Comparison of ENCODE assay signal across 8 mouse cellular contexts in the genomic region with DNA sequence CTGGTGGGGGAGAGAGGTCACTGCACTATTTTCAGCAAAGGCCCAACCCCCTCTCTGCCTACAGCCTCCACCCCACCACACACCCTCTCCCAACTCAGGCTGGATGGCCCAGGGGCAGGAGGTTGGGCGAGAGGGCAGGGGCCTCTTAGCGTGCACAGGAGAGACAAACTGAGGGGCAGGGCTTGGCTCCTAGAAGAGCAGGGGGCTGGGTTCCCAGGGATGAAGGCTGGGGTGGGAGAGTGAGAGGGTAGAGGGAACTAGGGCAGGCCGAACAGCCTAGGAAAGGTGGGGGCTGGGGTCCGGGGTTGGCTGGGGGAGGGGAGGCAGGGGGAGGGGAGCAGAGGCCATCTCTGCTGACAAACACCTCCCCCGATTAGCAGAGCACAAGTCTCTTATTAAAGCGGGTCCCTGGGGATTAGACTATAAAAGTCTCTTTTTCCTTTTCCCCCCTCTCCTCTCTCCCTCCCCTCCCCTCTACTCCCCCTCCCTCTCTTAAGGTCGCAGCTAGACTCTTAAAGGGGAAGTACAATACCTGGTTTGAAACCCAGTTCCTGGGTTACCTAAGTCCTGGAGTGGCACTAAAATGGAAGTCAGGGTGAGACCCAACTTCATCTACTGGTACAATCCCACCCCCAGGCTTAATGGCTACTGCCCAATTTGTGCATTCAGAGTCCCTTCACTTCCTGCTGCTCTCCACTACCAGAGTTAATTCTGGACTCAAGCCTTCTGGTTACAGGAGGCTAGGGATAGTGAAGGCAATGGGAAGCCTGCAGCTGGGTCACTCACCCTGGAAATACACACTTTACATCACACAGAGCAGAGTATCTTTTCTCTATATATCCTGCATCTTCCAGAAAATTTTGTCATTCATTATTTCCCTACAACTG. TPM values are rescaled to one million over a fixed set of nuclear protein-coding genes. Genes with fewer than 3 reads are reported as not detected.
DNase-seq lines count a peak whose midpoint lies in the region; ATAC-seq and TF ChIP-seq lines count a peak whose summit lies in the region.

No protein-coding gene starts in this region.

- no peak for TF ChIP-seq CTCF in olfactory bulb, adult 2 months (IDR thresholded peaks at IDR 0.05; ENCODE audit: insufficient read depth, low read depth, low read length)

- H3K36me3 ChIP-seq in forebrain, embryonic 11.5 days (ENCODE audit: control insufficient read depth, insufficient read depth, low read length): no peaks in the 10 kb centered on the region; the same call in 1 of the 2 replicates
- peaks cover 37% of the 10 kb centered on the region for H3K36me3 ChIP-seq in limb, embryonic 13.5 days

- no peak for TF ChIP-seq POLR2A in olfactory bulb, adult 2 months (IDR thresholded peaks at IDR 0.05; ENCODE audit: insufficient read depth, low read depth, low read length)

- H3K9ac ChIP-seq in forebrain, embryonic 11.5 days (ENCODE audit: low read length): peak overlapping the region; percentile 60
- H3K9ac ChIP-seq in limb, embryonic 13.5 days: peak overlapping the region; percentile 56

- intact Hi-C loops in left cerebral cortex, postnatal 4 days (cut with DNase I): no loop called here
- intact Hi-C loops in left cerebral cortex, postnatal 14 days (cut with DNase I): no loop called here

- 0% methylated on average over 7 of the region's 7 CpGs for WGBS in forebrain, embryonic 11.5 days
- WGBS in limb, embryonic 13.5 days: 0% methylated on average over 7 of the region's 7 CpGs
- 4% methylated on average over 7 of the region's 7 CpGs for whole genome bisulfite sequencing in olfactory bulb, adult 2 months

- H3K9me3 ChIP-seq in forebrain, embryonic 11.5 days (ENCODE audit: control insufficient read depth, low read length): no peaks in the 10 kb centered on the region
- H3K9me3 ChIP-seq in limb, embryonic 13.5 days: no peaks in the 10 kb centered on the region

- peak overlapping the region; percentile 87 for H3K4me2 ChIP-seq in forebrain, embryonic 11.5 days (ENCODE audit: low read depth, low read length, severe bottlenecking)
- peak overlapping the region; percentile 85 for H3K4me2 ChIP-seq in limb, embryonic 13.5 days (replicated peaks)

- H3K4me1 ChIP-seq in forebrain, embryonic 11.5 days (replicated peaks; ENCODE audit: control insufficient read depth, insufficient read depth, low read length): peaks cover 15% of the 10 kb centered on the region
- H3K4me1 ChIP-seq in limb, embryonic 13.5 days: peaks cover 35% of the 10 kb centered on the region
- H3K4me1 ChIP-seq in olfactory bulb, adult 2 months (ENCODE audit: control insufficient read depth, insufficient read depth, low read length): peaks cover 17% of the 10 kb centered on the region

- no peaks in the 10 kb centered on the region for H3K27me3 ChIP-seq in forebrain, embryonic 11.5 days (ENCODE audit: control insufficient read depth, insufficient read depth, low read length)
- no peaks in the 10 kb centered on the region for H3K27me3 ChIP-seq in limb, embryonic 13.5 days

- peak overlapping the region; percentile 79 for H3K4me3 ChIP-seq in forebrain, embryonic 11.5 days (ENCODE audit: low read depth, low read length)
- peak overlapping the region; percentile 63 for H3K4me3 ChIP-seq in limb, embryonic 13.5 days
- peak overlapping the region; percentile 22 for H3K4me3 ChIP-seq in olfactory bulb, adult 2 months (ENCODE audit: insufficient read depth, low read depth, low read length)

- ATAC-seq in forebrain, embryonic 11.5 days (replicated peaks; ENCODE audit: low FRiP score): peak; percentile 68
- ATAC-seq in limb, embryonic 13.5 days (ENCODE audit: low FRiP score, low read depth): peak; percentile 60
- ATAC-seq in CD4-positive, CD25-positive, alpha-beta regulatory T cell, adult 4 months: no peak

- DNase-seq in left cerebral cortex, postnatal 4 days: peak; percentile 27
- DNase-seq in left cerebral cortex, postnatal 14 days (ENCODE audit: low spot score in 2 of 2): no peak
- DNase-seq in forebrain, embryonic 11.5 days (ENCODE audit: low spot score): peak; percentile 85
- no peak for DNase-seq in layer of hippocampus, adult 11-12 months (ENCODE audit: low spot score)
- DNase-seq in ovary, adult 18-20 months (ENCODE audit: low spot score): no peak

- peak overlapping the region; percentile 84 for H3K27ac ChIP-seq in forebrain, embryonic 11.5 days (ENCODE audit: low read depth, low read length)
- H3K27ac ChIP-seq in limb, embryonic 13.5 days: peak overlapping the region; percentile 95
- H3K27ac ChIP-seq in olfactory bulb, adult 2 months (ENCODE audit: insufficient read depth, low read depth, low read length): 0 out of 2 replicates have a peak overlapping the region, but pooled peaks have one; percentile 19

RNA-seq across cellular contexts. Expression of a gene that starts 2.3 kb away (rescaled TPM):
- 10 to 100 TPM; 18.8 to 20.1 TPM for total RNA-seq in left cerebral cortex, postnatal 4 days (2021)
- total RNA-seq in left cerebral cortex, postnatal 14 days (2021): 10 to 100 TPM; 11.6 to 15.7 TPM
- 10.5 and 11.7 TPM in 2 replicates for polyA plus RNA-seq in forebrain, embryonic 11.5 days (2014; fragmentation: Nextera tagmentation; extraction: Ambion mirVana)
- polyA plus RNA-seq in limb, embryonic 13.5 days (2015; fragmentation: Nextera tagmentation; extraction: Ambion mirVana): 12.5 and 13.1 TPM in 2 replicates
- polyA plus RNA-seq in olfactory bulb, adult 2 months (2012; ENCODE audit: insufficient read depth, insufficient read length, low replicate concordance, missing spikeins): not detected in 2 replicates
- 1 to 10 TPM; 7.9 to 8.1 TPM for polyA plus RNA-seq in CD4-positive, CD25-positive, alpha-beta regulatory T cell, adult 4 months (2017; shearing (Covaris generic))

RNA-seq across cellular contexts. Expression of a gene that starts 11.6 kb away (rescaled TPM):
- 10 to 100 TPM; 52.7 to 64.3 TPM for total RNA-seq in left cerebral cortex, postnatal 4 days (2021)
- 10 to 100 TPM; 55.4 to 61.0 TPM for total RNA-seq in left cerebral cortex, postnatal 14 days (2021)
- polyA plus RNA-seq in forebrain, embryonic 11.5 days (2014; fragmentation: Nextera tagmentation; extraction: Ambion mirVana): 144 and 151 TPM in 2 replicates
- 820 and 839 TPM in 2 replicates for polyA plus RNA-seq in limb, embryonic 13.5 days (2015; fragmentation: Nextera tagmentation; extraction: Ambion mirVana)
- polyA plus RNA-seq in olfactory bulb, adult 2 months (2012; ENCODE audit: insufficient read depth, insufficient read length, low replicate concordance, missing spikeins): not detected in 2 replicates
- under 1 TPM; 0.51 to 0.65 TPM for polyA plus RNA-seq in CD4-positive, CD25-positive, alpha-beta regulatory T cell, adult 4 months (2017; shearing (Covaris generic))

RNA-seq across cellular contexts. Expression of a gene that starts 33.5 kb away (rescaled TPM):
- total RNA-seq in left cerebral cortex, postnatal 4 days (2021): 1 to 10 TPM; 5.4 to 6.1 TPM
- total RNA-seq in left cerebral cortex, postnatal 14 days (2021): 1 to 10 TPM; 4.8 to 5.1 TPM
- 12.3 and 12.6 TPM in 2 replicates for polyA plus RNA-seq in forebrain, embryonic 11.5 days (2014; fragmentation: Nextera tagmentation; extraction: Ambion mirVana)
- polyA plus RNA-seq in limb, embryonic 13.5 days (2015; fragmentation: Nextera tagmentation; extraction: Ambion mirVana): 12.2 and 12.9 TPM in 2 replicates
- not detected in 2 replicates for polyA plus RNA-seq in olfactory bulb, adult 2 months (2012; ENCODE audit: insufficient read depth, insufficient read length, low replicate concordance, missing spikeins)
- polyA plus RNA-seq in CD4-positive, CD25-positive, alpha-beta regulatory T cell, adult 4 months (2017; shearing (Covaris generic)): 10 to 100 TPM; 12.4 to 23.7 TPM

RNA-seq across cellular contexts. Expression of a gene that starts 34.7 kb away (rescaled TPM):
- total RNA-seq in left cerebral cortex, postnatal 4 days (2021): 10 to 100 TPM; 90.7 to 91.9 TPM
- total RNA-seq in left cerebral cortex, postnatal 14 days (2021): 10 to 100 TPM; 71.5 to 78.7 TPM
- polyA plus RNA-seq in forebrain, embryonic 11.5 days (2014; fragmentation: Nextera tagmentation; extraction: Ambion mirVana): 191 and 202 TPM in 2 replicates
- polyA plus RNA-seq in limb, embryonic 13.5 days (2015; fragmentation: Nextera tagmentation; extraction: Ambion mirVana): 225 and 240 TPM in 2 replicates
- polyA plus RNA-seq in olfactory bulb, adult 2 months (2012; ENCODE audit: insufficient read depth, insufficient read length, low replicate concordance, missing spikeins): not detected in 2 replicates
- polyA plus RNA-seq in CD4-positive, CD25-positive, alpha-beta regulatory T cell, adult 4 months (2017; shearing (Covaris generic)): 100 to 1,000 TPM; 227 to 233 TPM

RNA-seq across cellular contexts. Expression of a gene that starts 44.4 kb away (rescaled TPM):
- total RNA-seq in left cerebral cortex, postnatal 4 days (2021): 1 to 10 TPM; 8.9 to 9.1 TPM
- 10 to 100 TPM; 15.6 to 17.6 TPM for total RNA-seq in left cerebral cortex, postnatal 14 days (2021)
- polyA plus RNA-seq in forebrain, embryonic 11.5 days (2014; fragmentation: Nextera tagmentation; extraction: Ambion mirVana): 0.65 and 0.69 TPM in 2 replicates
- 4.8 and 5.5 TPM in 2 replicates for polyA plus RNA-seq in limb, embryonic 13.5 days (2015; fragmentation: Nextera tagmentation; extraction: Ambion mirVana)
- not detected in 2 replicates for polyA plus RNA-seq in olfactory bulb, adult 2 months (2012; ENCODE audit: insufficient read depth, insufficient read length, low replicate concordance, missing spikeins)
- 1 to 10 TPM; 2.9 to 3.1 TPM for polyA plus RNA-seq in CD4-positive, CD25-positive, alpha-beta regulatory T cell, adult 4 months (2017; shearing (Covaris generic))

Comparison
In these comparisons a context has a peak if more than half of its experiments do, and no peak if none do; other contexts are left out.
1. DNase-seq: peak in left cerebral cortex, postnatal 4 days (single experiment) and forebrain, embryonic 11.5 days (single experiment); none in left cerebral cortex, postnatal 14 days (0 of 2), layer of hippocampus, adult 11-12 months (single experiment) and ovary, adult 18-20 months (single experiment).
2. H3K27ac ChIP-seq: peak in every context shown above with its lines; median percentile 95 in limb, embryonic 13.5 days; 84 in forebrain, embryonic 11.5 days; 19 in olfactory bulb, adult 2 months.
3. H3K4me3 ChIP-seq: peak in every context shown above with its lines; median percentile 79 in forebrain, embryonic 11.5 days; 63 in limb, embryonic 13.5 days; 22 in olfactory bulb, adult 2 months.
4. RNA of a gene that starts 11.6 kb away (polyA plus RNA-seq): 820 to 839 TPM in limb, embryonic 13.5 days and 144 to 151 TPM in forebrain, embryonic 11.5 days; 0.51 to 0.65 TPM in CD4-positive, CD25-positive, alpha-beta regulatory T cell, adult 4 months and not detected in olfactory bulb, adult 2 months; every median in the first group is over 10 times any median in the second.
5. RNA of a gene that starts 33.5 kb away (polyA plus RNA-seq): 12.4 to 23.7 TPM in CD4-positive, CD25-positive, alpha-beta regulatory T cell, adult 4 months, 12.3 to 12.6 TPM in forebrain, embryonic 11.5 days and 12.2 to 12.9 TPM in limb, embryonic 13.5 days; not detected in olfactory bulb, adult 2 months; every median in the first group is over 10 times any median in the second.